Mouse (Mus musculus) right cerebral cortex, postnatal 14 days (tissue): ENCODE data around the gene Fam222b.

Experiments used
- DNase-seq: peaks from one replicate; pipeline ENCODE4 v3.0.0; 2022

Gene Fam222b

GRCm38 (mm10) chr11:78166161-78166560, 71.7 kb downstream of the Fam222b start:
- no peak for DNase-seq

DNA sequence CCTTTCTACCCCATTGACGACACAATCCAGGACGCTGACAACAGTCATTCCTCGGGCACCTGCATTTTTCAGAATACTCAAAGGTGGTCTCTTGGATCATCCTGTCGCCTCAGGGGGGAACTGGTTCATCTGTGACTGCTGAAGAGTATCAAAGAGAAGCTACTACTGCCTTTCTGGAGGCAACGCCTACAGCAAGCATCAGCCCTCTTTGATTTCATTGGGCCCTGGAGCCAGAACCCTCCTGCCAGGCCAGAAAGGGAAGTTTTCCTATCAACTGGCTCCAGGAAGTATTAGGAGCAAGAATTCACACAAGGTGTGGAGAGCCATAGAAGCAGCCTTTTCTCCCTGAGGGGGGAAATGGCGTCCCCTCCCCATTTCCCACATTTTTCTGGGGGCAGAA, 72.2 kb downstream of the Fam222b start:
- no peak for DNase-seq

GRCm38 (mm10) chr11:78167257-78167959, 72.9 kb downstream of the Fam222b start:
- no peak for DNase-seq

GRCm38 (mm10) chr11:78168541-78169468, 74.3 kb downstream of the Fam222b start:
- DNase-seq: peak; percentile 17

GRCm38 (mm10) chr11:78170306-78170705, 75.8 kb downstream of the Fam222b start:
- no peak for DNase-seq

GRCm38 (mm10) chr11:78171328-78171727, 76.9 kb downstream of the Fam222b start:
- no peak for DNase-seq

GRCm38 (mm10) chr11:78172034-78172747, 77.7 kb downstream of the Fam222b start:
- DNase-seq: no peak

DNA sequence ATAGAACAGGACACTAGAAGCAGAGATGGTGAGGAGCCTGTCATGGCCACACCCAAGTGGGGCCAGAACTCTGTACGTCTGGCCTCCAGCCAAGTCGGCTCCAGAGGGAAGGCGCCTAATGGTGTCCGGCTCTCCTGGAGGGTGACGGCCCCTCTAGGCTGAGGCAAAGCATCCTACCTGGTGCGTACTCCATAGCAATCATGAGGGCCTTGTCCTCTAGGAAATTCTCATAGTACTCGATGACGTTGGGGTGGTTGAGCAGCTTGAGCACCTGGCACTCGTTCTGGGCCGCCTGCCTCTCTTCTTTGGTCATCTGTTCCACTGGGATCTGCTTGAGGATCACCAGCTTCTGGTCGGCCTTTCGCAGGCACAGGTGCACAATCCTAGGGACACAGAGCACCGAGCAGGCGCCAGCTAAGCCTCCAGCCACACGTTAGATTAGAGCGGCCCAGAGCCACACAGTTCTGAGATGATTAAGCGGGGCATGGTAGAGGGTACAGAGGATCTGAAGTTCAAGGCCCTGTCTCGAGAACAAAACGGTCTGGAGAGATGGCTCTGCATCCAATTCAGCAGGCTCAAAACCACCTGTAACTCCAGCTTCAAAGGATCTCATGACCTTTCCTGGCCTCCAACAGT, 78.4 kb downstream of the Fam222b start:
- no peak for DNase-seq

GRCm38 (mm10) chr11:78174506-78174905, 80.0 kb downstream of the Fam222b start:
- DNase-seq: no peak

DNA sequence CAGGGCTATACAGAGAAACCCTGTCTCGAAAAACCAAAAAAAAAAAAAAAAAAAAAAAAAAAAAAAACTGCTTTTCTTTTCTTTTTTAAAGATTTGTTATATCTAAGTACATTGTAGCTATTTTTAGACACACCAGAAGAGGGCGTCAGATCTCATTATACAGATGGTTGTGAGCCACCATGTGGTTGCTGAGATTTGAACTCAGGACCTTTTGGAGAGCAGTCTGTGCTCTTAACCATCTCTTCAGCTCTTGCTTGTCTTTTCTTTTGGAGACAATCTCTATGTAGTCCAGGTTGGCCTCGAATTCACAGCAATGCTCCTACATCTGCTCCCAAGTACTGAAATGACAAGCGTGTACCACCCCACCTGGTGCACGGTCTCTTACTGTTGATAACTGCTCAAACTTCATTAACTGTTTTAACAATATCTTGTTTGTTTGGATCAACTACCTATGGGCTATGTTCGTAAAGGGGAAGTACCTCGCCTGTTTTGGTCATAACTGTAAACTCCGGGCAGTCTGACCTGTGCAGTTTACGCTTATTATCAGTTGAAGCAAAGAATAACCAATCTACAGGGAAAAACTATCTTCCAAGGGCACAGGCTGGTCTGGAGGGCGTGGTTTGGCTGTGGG, 81.4 kb downstream of the Fam222b start:
- DNase-seq: no peak

- DNase-seq: peak; percentile 75
Measured at GRCm38 (mm10) chr11:78176402-78176862, 82.0 kb downstream of the Fam222b start, which contains the start of the genes Nek8 and Tlcd1. Gene Nek8 (minus strand): TSS chr11:78176675. Gene Tlcd1 (plus strand): TSS chr11:78176711.

DNA sequence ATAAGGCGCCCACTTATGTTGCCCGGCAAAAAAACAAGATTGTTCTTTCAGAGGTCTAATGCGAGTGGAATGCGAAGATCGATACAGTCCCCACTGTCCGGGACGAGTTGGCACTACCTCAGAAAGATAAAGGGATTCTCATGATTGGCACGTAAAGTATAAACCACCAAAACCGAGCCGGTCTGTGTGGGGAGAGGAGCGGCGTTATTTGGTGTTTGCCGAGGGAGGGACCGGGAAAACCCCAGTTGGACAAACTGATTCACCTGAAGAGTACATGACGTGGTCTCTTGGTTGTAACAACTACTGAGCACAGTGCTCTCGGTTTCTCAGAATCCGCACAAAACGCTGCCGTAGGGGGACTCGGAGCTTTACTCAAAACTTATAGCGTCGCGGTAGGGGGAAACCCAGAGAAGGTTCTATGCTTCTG, 82.5 kb downstream of the Fam222b start:
- DNase-seq: no peak

GRCm38 (mm10) chr11:78177437-78177836, 83.0 kb downstream of the Fam222b start:
- no peak for DNase-seq

- peak; percentile 92 for DNase-seq
Measured at GRCm38 (mm10) chr11:78177903-78178858, 83.7 kb downstream of the Fam222b start.

DNA sequence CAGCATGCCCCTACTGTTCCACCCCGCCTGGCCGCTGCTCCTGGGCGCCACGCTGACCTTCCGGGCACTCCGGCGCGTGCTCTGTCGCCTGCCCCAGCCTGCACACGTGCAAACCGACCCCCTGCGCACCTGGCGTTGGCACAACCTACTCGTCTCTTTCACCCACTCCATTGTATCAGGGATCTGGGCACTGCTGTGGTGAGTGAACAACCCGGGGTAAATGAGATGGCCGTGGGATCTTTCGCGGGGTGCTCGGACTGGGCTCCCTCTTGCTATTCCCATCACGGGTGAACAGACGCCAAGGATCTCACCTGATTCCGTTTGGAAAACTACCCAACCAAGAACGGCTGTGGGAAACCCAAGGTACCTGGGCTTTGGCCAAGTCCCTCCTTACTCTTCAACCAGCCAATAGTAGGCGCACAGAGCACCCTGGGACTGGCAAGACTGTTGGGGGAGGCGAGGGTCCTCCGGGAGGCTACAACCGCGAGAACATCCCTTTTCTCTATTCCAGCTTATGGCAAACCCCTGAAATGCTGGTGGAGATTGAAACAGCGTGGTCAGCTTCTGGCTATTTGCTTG, 84.5 kb downstream of the Fam222b start:
- peak; percentile 68 for DNase-seq

DNA sequence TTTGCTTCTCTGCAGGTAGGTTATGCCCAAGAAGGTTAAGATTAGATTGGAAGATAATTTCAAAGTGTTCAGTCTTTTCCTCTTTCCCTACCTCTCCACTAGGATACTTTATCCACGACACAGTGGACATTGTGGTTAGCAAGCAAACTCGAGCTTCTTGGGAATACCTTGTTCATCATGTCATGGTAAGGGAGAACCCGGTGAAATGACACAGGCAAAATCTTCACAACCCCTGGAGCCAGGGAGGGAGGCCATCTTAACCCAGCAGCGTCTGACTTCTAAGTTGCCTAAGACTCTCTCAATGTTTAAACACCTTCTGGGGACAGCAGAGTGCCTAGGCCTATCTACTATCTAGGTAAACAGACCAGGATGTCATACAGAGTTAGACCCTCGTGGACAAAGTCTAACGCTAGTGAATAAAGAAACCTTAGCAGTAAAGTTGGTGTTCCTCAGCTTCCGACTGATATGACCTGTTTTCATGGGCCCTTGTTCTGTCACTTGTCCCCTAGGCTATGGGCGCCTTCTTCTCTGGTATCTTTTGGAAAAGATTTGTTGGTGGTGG, 85.1 kb downstream of the Fam222b start:
- DNase-seq: no peak

- DNase-seq: no peak
Measured at GRCm38 (mm10) chr11:78180081-78180761, 85.8 kb downstream of the Fam222b start.

- no peak for DNase-seq
Measured at GRCm38 (mm10) chr11:78181830-78182357, 87.4 kb downstream of the Fam222b start.

- DNase-seq: no peak
Measured at GRCm38 (mm10) chr11:78182450-78182849, 88.0 kb downstream of the Fam222b start.
